Mouse (Mus musculus): ENCODE results near the gene Dda1. TPM values are rescaled to one million over a fixed set of nuclear protein-coding genes. Genes with fewer than 3 reads are reported as not detected.

Dda1 gene
- total and polyA plus RNA-seq, 2 experiments from 2014 or later, result 66.4 to 73.5 TPM

GRCm38 (mm10) chr8:71487691-71488445 lies 18.9 kb downstream of the Dda1 start, which contains the start of gene Gtpbp3:
Gtpbp3 (plus strand) TSS chr8:71488103.
- Histone ChIP-seq H3K9ac (replicated peaks; ENCODE audit: low read depth, low read length) (peak within 1 kb of the TSS; percentile 69), H3K9me3 (replicated peaks; ENCODE audit: control insufficient read depth, low read length) (no peaks in the 10 kb centered on the region), H3K4me3 (ENCODE audit: low read depth, low read length) (peak within 1 kb of the TSS; percentile 89), H3K27me3 (ENCODE audit: control insufficient read depth, insufficient read depth, low read length) (no peaks in the 10 kb centered on the region), H3K27ac (ENCODE audit: low read depth) (peak within 1 kb of the TSS; percentile 90), H3K36me3 (replicated peaks; ENCODE audit: control insufficient read depth, insufficient read depth, low read length) (peaks cover 23% of the 10 kb centered on the region), H3K4me1 (ENCODE audit: control insufficient read depth, insufficient read depth) (peaks cover 10% of the 10 kb centered on the region), H3K4me2 (ENCODE audit: low read depth, low read length) (peak within 1 kb of the TSS; percentile 98)
- ATAC-seq (ENCODE audit: insufficient read depth, low read depth), result peak; percentile 54
- WGBS, result under 1% methylated on average over 33 of the region's 33 CpGs
- TF ChIP-seq EP300 (IDR thresholded peaks at IDR 0.05; ENCODE audit: low read depth) (no peak), CTCF (IDR thresholded peaks at IDR 0.05; ENCODE audit: low read depth) (no peak; the same call in 1 of the 2 replicates)
- DNase-seq (ENCODE audit: low spot score), result peak; percentile 75

- TF ChIP-seq EP300 (IDR thresholded peaks at IDR 0.05; ENCODE audit: low read depth), result no peak
- TF ChIP-seq CTCF (IDR thresholded peaks at IDR 0.05; ENCODE audit: low read depth), result no peak
- peak overlapping the region; percentile 98 for H3K4me2 ChIP-seq (ENCODE audit: low read depth, low read length)
- H3K36me3 ChIP-seq (replicated peaks; ENCODE audit: control insufficient read depth, insufficient read depth, low read length), result peaks cover 23% of the 10 kb centered on the region
- H3K9me3 ChIP-seq (replicated peaks; ENCODE audit: control insufficient read depth, low read length), result no peaks in the 10 kb centered on the region
- peaks cover 10% of the 10 kb centered on the region for H3K4me1 ChIP-seq (ENCODE audit: control insufficient read depth, insufficient read depth)
- peak overlapping the region; percentile 89 for H3K4me3 ChIP-seq (ENCODE audit: low read depth, low read length)
- ATAC-seq (ENCODE audit: insufficient read depth, low read depth) (peak; percentile 85), DNase-seq (ENCODE audit: low spot score) (peak; percentile 93)
- no peaks in the 10 kb centered on the region for H3K27me3 ChIP-seq (ENCODE audit: control insufficient read depth, insufficient read depth, low read length)
- 0% methylated on average over 22 of the region's 22 CpGs for WGBS
- H3K27ac ChIP-seq (ENCODE audit: low read depth), result peak overlapping the region; percentile 90
- peak overlapping the region; percentile 69 for H3K9ac ChIP-seq (replicated peaks; ENCODE audit: low read depth, low read length)
Measured at GRCm38 (mm10) chr8:71488454-71488853, 19.5 kb downstream of the Dda1 start.

GRCm38 (mm10) chr8:71495039-71495438 lies 26.0 kb downstream of the Dda1 start:
- 8% methylated on average over 15 of the region's 16 CpGs for WGBS
- ATAC-seq (ENCODE audit: insufficient read depth, low read depth) (peak; percentile 73), DNase-seq (ENCODE audit: low spot score) (peak; percentile 79)
- Histone ChIP-seq H3K36me3 (replicated peaks; ENCODE audit: control insufficient read depth, insufficient read depth, low read length) (peaks cover 23% of the 10 kb centered on the region), H3K27me3 (ENCODE audit: control insufficient read depth, insufficient read depth, low read length) (no peaks in the 10 kb centered on the region), H3K9ac (replicated peaks; ENCODE audit: low read depth, low read length) (no peak overlapping the region), H3K9me3 (replicated peaks; ENCODE audit: control insufficient read depth, low read length) (no peaks in the 10 kb centered on the region), H3K4me1 (ENCODE audit: control insufficient read depth, insufficient read depth) (peaks cover 44% of the 10 kb centered on the region), H3K4me3 (ENCODE audit: low read depth, low read length) (peak overlapping the region; percentile 24; the same call in 1 of the 2 replicates), H3K27ac (ENCODE audit: low read depth) (peak overlapping the region; percentile 54), H3K4me2 (ENCODE audit: low read depth, low read length) (peak overlapping the region; percentile 50)
- TF ChIP-seq CTCF (IDR thresholded peaks at IDR 0.05; ENCODE audit: low read depth) (peak; percentile 78), EP300 (IDR thresholded peaks at IDR 0.05; ENCODE audit: low read depth) (no peak)

GRCm38 (mm10) chr8:71495811-71496210 lies 26.8 kb downstream of the Dda1 start:
- DNase-seq (ENCODE audit: low spot score) (no peak), ATAC-seq (ENCODE audit: insufficient read depth, low read depth) (no peak)
- no peak overlapping the region for H3K4me2 ChIP-seq (ENCODE audit: low read depth, low read length)
- H3K4me3 ChIP-seq (ENCODE audit: low read depth, low read length), result no peak overlapping the region
- no peaks in the 10 kb centered on the region for H3K27me3 ChIP-seq (ENCODE audit: control insufficient read depth, insufficient read depth, low read length)
- TF ChIP-seq EP300 (IDR thresholded peaks at IDR 0.05; ENCODE audit: low read depth) (no peak), CTCF (IDR thresholded peaks at IDR 0.05; ENCODE audit: low read depth) (no peak)
- H3K9me3 ChIP-seq (replicated peaks; ENCODE audit: control insufficient read depth, low read length), result no peaks in the 10 kb centered on the region
- 65% methylated on average over 5 of the region's 5 CpGs for WGBS
- H3K27ac ChIP-seq (ENCODE audit: low read depth), result peak overlapping the region; percentile 54
- peaks cover 20% of the 10 kb centered on the region for H3K36me3 ChIP-seq (replicated peaks; ENCODE audit: control insufficient read depth, insufficient read depth, low read length)
- peaks cover 44% of the 10 kb centered on the region for H3K4me1 ChIP-seq (ENCODE audit: control insufficient read depth, insufficient read depth)
- no peak overlapping the region for H3K9ac ChIP-seq (replicated peaks; ENCODE audit: low read depth, low read length)

- 22% methylated on average over 11 of the region's 11 CpGs for WGBS
- Histone ChIP-seq H3K27ac (ENCODE audit: low read depth) (peak overlapping the region; percentile 54), H3K4me3 (ENCODE audit: low read depth, low read length) (no peak overlapping the region), H3K4me1 (ENCODE audit: control insufficient read depth, insufficient read depth) (peaks cover 44% of the 10 kb centered on the region), H3K4me2 (ENCODE audit: low read depth, low read length) (no peak overlapping the region), H3K27me3 (ENCODE audit: control insufficient read depth, insufficient read depth, low read length) (no peaks in the 10 kb centered on the region), H3K9me3 (replicated peaks; ENCODE audit: control insufficient read depth, low read length) (no peaks in the 10 kb centered on the region), H3K9ac (replicated peaks; ENCODE audit: low read depth, low read length) (no peak overlapping the region), H3K36me3 (replicated peaks; ENCODE audit: control insufficient read depth, insufficient read depth, low read length) (peaks cover 13% of the 10 kb centered on the region)
- 0 out of 2 replicates have a peak, but pooled peaks have one; percentile 76 for TF ChIP-seq EP300 (IDR thresholded peaks at IDR 0.05; ENCODE audit: low read depth)
- TF ChIP-seq CTCF (IDR thresholded peaks at IDR 0.05; ENCODE audit: low read depth), result peak; percentile 31
- peak; percentile 80 for DNase-seq (ENCODE audit: low spot score)
- ATAC-seq (ENCODE audit: insufficient read depth, low read depth), result peak; percentile 62
Measured at GRCm38 (mm10) chr8:71496481-71496880, 27.5 kb downstream of the Dda1 start.

Data from heart, postnatal 0 days (tissue).